Mouse (Mus musculus) kidney, adult 8-10 months (tissue): ENCODE data around the gene Jakmip3.

Experiments
- DNase-seq, 2 experiments: peaks; one replicate each; pipeline ENCODE4 v3.0.0; 2022

The Jakmip3 gene

DNA sequence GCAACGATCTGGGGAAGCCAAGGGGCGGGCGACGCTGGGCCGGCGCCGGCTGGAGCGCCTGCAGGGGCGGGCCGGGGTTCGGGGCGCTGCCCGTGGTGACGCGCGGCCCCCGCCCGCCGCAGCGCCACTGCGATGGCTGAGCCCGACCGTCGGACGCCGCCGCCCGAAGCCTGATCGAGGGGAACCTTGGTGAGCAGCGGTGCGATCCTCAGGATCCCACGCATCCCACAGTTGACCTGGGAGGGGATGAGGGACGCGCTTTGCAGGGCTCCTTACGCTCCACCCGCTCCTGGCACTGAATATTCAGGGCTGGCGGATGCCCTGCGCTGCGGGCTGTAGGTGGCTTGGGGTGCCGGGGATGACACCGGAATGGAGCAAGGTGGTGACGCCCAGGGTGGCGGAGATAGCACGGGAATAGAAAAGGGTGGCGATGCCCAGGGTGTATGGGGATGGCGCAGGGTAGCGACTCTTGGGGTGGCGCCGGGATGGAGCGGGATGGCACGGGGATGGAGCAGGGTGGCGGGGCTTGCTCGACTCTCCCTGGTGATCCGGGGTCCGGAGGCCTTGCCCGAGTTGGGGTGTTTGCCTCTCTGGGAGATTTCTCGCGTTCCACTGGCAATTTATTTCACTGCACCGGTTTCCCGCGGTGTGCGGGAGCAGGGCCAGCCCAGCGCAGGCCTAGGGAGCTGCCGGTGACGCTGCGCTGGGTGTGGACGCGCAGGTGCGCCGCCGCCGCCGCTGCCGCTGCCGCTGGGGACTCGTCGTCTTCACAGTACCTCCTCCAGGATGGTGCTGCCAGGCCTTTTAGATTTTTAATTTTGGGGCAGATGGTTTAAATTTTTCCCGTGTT is at the start of gene Jakmip3:
Gene Jakmip3 (plus strand): TSS at position 119 of the 850 bp plus-strand sequence.
- DNase-seq: no peak

DNA sequence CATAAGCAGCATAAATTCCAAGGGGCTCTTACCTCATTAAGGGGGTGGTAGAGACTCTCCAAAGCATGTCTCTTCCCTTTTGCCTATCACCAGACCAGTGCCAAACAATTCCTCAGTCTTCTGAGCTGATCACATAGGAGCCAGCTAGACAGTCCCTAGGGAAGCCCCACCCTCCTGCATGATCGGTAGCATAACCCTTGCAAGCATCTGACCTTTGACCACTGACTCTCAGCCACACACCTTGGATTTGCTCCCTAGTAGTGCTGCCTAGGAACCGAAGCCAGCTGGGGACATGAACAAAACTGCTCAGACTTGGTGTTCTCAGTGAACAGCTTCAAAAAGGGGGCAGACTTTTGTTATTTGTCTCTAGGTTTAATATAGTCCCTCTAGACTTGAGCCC is 42.4 kb upstream of the Jakmip3 start:
- DNase-seq: peak; percentile 64 to 74

- no peak for DNase-seq
Observed at GRCm38 (mm10) chr7:138898743-138899142, 41.8 kb upstream of the Jakmip3 start.

GRCm38 (mm10) chr7:138903886-138904435 is 36.6 kb upstream of the Jakmip3 start:
- DNase-seq: peak; percentile 66 to 84

GRCm38 (mm10) chr7:138906441-138906840 is 34.1 kb upstream of the Jakmip3 start:
- DNase-seq: no peak

DNA sequence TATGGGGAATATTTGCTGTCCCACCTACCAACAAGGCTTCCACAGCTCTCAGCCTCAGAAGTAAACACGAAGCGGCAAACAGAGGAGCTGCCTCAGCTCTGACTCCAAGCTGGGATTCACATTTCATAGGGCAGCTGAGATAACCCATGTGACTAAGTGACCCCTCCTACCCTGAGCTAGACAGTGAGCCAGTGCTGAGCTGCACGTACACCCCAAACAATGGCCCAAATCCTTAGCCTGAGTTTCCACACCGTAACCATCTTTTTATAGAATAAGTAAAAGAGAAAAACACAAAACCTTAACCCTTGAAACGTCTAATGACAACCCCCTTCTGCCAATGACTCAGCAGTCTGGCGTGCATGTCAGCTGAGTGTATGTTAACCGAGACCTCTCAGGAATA is 33.5 kb upstream of the Jakmip3 start:
- DNase-seq: peak; percentile 51 to 54

- peak; percentile 41 to 63 for DNase-seq
Observed at GRCm38 (mm10) chr7:138907976-138908375, 32.6 kb upstream of the Jakmip3 start.

DNA sequence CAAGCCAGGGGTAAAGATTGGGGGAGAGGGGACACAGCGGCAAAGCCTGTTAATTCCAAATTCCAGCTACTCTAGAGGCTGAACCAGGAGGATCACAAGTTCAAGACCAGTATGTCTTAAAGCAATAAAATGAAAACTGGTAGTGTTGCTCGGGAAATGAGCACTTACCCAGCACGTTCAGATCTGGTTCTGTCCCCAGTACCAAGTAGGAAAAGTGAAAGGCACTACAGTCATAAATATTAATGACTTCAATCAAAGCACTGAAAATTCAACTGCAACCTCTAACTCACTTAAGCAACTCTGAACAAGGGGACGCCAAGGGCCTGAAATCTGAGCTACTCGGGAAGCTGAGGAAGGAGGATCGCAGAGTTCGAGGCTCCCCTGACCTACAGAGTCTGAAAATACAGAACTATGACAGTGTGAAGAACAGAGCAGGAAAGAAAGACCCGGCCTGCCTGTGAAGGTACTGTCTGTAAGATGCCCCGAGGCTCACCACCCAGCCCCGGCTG is 31.7 kb upstream of the Jakmip3 start:
- no peak for DNase-seq

- peak; percentile 94 to 95 for DNase-seq
Observed at GRCm38 (mm10) chr7:138909277-138910192, 31.0 kb upstream of the Jakmip3 start, which contains the start of gene Bnip3. Bnip3 (minus strand) TSS chr7:138909519.

DNA sequence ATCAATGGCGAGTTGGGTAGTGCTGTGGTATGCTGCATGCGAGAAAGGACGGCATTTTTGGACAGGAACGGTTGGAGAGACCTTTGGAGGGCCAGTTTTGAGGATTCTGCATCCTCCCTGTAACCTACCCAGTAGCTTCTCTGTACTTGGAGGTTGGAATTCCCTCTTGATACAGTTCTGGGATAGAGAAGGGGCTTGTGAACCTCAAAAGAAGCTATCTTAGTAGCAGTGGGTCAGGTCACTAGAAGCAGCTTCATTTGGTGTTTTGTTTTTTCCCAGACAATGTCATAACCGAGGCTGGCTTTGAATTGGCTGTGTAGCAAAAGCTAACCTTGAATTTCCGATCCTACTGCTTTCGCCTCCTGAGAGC is 30.4 kb upstream of the Jakmip3 start:
- no peak for DNase-seq

DNA sequence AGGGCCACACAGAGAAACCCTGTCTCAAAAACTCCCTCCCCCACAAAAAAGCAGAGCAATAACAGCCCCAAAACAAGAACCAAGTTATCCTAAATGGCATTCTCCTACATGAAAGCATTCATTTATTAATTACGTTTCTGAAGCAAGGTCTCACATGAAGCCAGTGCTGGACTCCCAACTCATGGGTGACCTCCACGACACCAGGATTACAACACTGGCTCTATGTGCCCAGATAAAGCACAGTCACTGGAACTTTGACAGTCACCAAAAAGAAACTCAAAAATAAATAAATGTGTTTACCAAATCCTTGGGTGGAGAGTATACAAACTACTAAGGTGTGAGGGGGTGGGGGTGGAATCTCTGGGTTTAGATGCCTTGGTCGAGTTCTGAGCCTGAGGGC is 26.9 kb upstream of the Jakmip3 start:
- DNase-seq: no peak

DNA sequence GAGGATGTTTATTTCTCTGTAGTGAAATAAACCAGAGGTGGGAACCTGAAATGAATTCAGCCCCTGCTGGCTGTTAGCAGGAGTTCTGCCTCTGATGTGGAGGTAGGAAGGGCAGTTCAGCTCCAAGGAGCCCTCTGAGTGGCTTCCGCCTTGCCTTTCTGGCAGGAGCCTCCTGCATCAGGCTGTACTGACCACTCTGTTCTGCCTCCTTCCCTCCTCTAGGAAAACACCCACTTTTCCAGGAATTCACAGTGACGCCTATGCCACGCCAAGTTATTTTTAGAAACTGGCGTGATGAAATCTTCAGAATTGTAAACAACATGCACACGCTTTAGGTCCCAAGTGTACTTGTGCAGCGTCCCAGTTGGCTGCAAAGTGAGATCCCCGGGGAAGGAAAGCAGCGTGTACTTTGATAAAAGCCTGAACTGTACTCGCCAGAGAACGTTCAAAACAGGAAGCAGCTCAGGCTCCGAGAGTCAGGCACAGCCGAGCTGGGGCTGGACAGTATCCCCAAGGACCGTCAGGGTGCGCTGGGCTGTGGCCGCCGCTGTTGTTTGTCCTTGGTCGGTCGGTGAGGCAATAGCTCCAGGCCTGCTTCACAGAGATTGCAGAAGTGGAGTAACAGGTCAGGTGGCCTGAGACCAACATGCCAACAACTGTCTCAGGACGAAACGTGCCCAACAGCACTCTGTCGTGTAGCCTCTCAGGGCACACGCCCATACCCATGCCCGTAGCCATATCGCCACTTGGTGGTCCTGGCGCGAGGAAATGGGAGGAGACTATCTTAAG is 21.2 kb upstream of the Jakmip3 start:
- peak; percentile 75 to 78 for DNase-seq

DNA sequence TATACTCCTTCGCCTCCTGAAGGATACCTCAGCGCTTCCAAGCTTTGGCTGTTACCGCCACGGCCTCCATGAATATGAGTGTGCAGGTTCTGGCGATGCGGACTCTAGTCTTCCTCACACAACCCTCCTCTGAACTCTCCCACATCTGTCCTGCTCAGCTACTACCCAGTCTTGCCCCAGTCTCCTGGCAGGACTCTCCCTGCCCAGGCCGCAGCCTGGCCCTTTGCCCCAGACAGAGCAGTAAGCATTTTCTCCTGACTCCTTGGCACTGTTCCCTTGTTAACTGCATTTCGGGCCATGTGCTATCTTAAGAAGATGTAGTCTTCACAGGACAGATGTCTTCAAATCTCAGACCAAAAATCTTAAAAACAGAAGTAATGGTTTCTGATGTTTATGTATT is 18.9 kb upstream of the Jakmip3 start:
- DNase-seq: peak; percentile 64 to 75

GRCm38 (mm10) chr7:138923756-138924425 is 16.6 kb upstream of the Jakmip3 start:
- peak in 1 of 2 experiments; percentile 58 for DNase-seq

- DNase-seq: no peak
Observed at GRCm38 (mm10) chr7:138928456-138928855, 12.1 kb upstream of the Jakmip3 start.

DNA sequence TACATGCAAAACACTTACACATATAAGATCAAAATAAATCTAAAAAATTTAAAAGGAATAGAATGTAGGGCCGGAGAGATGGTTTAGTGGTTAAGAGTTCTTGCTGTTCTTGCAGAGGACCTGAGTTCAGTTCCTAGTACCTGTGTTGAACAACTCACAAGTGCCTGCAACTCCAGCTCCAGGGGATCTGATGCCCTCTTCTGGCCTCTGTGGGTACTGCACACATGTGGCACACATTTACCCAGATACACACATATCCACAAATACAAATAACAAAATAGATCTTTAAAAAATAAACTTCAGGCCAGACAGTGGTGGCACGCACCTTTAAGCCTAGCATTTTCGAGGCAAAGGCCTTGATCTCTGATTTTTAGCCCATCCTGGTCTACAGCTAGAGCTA is 6.0 kb upstream of the Jakmip3 start:
- DNase-seq: no peak

GRCm38 (mm10) chr7:138938991-138939390 is 1.5 kb upstream of the Jakmip3 start:
- no peak for DNase-seq

DNA sequence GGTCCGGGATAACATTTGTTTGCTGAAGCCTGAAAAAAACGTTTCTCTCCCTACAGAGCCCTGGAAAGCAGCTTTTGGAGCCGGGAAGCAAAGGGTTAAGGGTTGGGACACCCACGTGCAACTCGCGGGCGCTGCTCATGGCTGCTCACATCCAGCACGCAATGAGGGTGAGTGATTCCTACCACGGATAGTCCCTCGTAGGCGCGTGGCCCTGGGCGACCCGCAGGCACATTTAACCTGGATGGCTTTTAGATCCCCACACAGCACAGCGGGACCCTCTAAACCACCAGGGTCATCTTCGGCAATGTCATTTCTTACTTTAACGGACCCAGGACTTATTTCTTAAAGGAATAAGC is 296 bp upstream of the Jakmip3 start:
- no peak for DNase-seq

GRCm38 (mm10) chr7:138941571-138941970 is 1.0 kb downstream of the Jakmip3 start:
- DNase-seq: no peak

- DNase-seq: no peak
Observed at GRCm38 (mm10) chr7:138942301-138942700, 1.8 kb downstream of the Jakmip3 start.

- no peak for DNase-seq
Observed at GRCm38 (mm10) chr7:138945668-138946067, 5.1 kb downstream of the Jakmip3 start.

GRCm38 (mm10) chr7:138947741-138948140 is 7.2 kb downstream of the Jakmip3 start:
- DNase-seq: no peak
